Mouse (Mus musculus) heart, adult 8-10 months (tissue): ENCODE measurements around the gene Lamp5. TPM values are rescaled to one million over a fixed set of nuclear protein-coding genes. Genes with fewer than 3 reads are reported as not detected.

ENCODE experiments used
- DNase-seq: peaks from one replicate; pipeline ENCODE4 v3.0.0; 2022; ENCODE audit warnings: low spot score
- total RNA-seq, 4 experiments: library from RNA; stranded (reverse); gene quantifications; 2 replicates each; pipeline ENCODE4 v1.2.4; 2022

Gene Lamp5
- total RNA-seq, result not detected

DNA sequence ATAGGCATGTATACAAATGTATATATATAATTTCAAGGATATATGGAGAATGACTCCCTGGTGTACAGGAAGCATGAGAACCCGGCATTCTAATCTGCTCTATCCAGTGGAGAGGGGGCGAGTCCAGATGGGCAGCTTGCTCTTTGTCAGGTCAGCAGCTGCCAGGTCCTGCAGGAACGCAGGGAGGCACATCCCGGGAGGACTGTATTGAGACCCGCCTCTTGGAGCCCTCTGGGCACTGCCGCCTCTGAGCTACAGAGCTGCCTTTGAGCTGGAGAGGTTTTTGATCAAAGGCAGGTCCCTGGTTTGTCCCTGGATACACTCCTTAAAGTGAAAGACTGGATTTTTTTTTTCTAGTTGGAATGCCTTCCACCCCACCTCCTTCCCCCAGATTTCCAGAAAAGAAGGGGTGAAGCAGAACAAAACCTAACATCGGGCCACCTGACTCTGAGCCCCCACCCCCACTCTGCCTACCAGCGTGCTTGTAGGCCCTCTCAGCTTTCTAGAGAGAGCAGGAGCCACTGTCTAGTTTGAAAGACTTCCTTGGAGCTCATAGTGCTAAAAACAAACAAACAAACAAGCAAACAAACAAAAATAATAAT is at the start of gene Lamp5:
TSS of gene Lamp5 (plus strand) at position 552 of the 602 bp plus-strand sequence.
- DNase-seq, result no peak

DNA sequence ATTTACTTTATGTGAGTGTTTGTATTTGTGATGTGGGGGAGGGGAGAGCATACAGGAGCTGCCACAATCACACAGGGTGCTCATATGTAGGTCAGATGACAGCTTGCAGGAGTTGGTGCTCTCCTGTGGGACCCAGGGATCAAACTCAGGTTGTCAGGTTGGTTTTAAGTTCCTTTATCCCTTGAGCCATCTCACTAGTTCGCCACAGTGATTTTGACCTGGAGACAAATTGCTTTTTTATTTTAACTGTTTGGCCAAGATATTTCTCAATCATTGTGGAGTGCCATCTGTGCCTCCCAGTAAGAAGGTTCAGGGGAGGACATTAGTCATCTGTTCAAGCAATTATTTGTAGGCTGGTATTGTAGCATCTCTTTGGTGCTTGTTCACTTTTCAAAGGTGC is 48.2 kb upstream of the Lamp5 start:
- no peak for DNase-seq

DNA sequence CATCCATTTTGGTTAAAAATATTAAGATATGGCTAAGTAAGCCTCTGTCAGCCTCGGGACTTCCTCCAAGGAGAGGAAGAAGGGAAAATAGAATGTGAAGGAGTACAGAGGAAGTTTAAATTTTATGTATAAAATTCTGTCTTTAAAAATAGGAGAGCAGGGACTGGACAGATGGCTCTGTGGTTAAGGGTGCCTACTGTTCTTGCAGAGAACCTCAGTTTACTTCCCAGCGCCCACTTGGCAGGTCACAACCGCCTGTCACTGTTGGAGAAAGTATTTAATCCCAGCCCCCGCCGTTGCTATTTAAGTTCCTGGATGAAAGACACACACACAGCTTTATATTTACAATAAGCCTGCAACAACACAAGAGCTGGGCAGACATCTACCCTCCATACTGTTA is 45.8 kb upstream of the Lamp5 start:
- DNase-seq, result no peak

DNA sequence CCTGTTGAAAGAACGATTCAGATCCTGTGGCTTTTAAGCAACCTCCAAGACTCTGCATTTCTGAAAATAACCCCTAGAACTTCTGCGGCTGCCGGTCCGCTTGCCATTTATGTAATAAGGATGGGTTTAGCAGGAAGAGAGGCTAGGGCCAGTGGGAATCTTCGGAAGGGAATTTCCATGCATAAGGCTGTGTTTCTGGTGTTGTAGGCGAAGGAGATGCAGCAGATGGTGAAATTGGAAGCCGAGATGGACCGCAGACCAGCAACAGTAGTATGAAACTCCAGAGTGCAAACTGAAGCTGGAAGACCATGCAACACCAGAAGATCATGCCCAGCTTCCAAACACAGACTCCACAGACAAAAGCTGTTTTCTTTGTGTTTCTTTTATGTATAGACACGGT is 39.3 kb upstream of the Lamp5 start:
- no peak for DNase-seq

DNA sequence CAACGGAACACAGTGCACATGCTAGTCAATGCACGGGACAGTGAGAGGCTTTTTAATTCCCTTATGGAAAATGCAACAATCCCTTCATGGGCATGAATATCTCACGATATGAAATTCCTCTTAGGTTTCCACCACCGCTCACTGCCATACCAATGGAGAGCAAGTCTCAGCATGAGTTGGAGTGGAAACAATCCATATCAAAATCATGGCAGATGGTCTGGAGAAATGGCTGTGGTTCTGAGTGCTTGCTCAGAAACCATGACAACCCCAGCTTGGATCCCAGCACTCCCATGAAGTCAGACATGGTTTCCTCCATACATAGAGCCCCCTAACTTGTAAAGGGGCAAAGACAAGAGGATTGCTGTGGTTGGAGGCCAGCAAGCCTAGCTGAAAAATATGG is 3.6 kb upstream of the Lamp5 start:
- no peak for DNase-seq

DNA sequence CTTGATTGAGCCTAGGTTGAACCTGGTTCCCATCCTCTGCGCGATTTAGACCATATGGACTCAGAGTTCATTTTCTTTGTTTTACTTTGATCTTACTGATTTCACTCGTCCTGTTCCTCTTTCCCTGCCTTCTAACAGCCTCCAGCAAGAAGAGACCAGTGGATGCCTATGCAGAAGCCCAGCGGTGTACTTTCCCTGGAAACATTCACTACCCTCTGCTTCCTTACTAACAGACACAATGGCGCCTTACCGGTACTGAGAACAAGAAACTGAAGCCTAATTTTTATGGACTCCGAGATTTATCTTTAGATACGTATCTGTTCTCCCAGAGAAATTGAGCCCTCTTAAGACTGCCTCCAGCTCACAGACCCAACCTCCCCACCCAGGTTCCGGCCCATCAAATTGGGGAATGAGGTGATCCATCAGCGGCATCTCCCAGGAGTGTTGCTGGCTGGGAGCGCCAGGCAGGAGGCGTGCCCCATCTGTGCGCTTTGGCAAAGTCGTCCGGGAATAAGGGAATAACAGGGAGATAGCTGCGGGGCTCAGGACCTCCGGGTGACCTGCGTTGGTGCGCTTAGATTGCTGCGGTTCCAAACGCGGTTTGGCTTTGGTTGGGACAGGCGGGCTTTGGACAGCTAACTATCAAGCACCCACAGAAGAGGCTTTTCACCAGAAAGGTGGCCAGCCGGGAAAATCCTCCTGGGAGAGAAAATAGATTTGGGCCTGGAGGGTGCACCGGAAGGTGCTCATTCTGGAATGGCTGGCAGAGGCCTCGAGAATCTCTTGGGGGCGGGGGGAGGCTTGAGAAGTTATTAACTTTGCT is 1.0 kb upstream of the Lamp5 start:
- DNase-seq, result no peak

DNA sequence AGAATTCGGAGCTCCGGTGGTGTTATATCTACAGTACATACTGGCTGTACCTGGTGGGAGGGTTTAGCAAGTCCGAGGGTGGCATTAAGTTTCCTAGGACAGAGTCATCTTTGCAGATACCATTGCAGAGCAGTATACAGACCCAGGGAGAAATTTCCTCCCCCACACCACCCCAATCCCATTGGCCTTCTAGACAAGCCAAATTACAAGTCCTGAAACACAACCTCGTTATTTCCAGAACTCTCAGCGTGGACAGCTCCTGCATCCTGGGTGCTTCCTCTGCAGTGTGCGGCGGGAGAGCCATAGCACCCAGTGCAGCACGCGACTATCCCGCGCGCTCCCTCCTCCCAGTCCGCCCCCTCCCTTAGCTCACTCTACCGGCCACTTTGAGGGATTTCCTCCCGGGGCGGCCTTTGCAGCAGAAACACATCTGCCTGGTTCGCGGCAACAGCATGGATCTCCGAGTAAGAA is 5.9 kb downstream of the Lamp5 start:
- DNase-seq, result no peak

DNA sequence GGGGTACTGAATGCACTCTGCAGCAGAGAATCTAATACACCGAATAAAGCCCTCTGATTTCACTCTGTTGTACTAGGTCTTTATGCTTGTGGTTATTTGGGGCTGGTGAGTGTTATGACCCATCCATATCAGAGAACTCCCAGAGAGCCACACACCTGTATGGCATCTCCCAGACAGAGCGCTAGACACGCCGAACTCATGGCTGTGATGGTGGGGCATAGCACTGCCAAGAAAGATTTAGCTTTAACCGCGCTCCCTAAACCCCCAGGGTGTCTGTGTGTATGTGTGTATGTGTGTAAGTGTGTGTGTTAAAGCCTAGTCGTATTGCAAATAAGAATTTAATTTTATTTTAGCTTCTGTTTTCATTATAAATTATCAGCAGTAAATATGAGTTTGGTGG is 6.4 kb downstream of the Lamp5 start:
- DNase-seq, result no peak

DNA sequence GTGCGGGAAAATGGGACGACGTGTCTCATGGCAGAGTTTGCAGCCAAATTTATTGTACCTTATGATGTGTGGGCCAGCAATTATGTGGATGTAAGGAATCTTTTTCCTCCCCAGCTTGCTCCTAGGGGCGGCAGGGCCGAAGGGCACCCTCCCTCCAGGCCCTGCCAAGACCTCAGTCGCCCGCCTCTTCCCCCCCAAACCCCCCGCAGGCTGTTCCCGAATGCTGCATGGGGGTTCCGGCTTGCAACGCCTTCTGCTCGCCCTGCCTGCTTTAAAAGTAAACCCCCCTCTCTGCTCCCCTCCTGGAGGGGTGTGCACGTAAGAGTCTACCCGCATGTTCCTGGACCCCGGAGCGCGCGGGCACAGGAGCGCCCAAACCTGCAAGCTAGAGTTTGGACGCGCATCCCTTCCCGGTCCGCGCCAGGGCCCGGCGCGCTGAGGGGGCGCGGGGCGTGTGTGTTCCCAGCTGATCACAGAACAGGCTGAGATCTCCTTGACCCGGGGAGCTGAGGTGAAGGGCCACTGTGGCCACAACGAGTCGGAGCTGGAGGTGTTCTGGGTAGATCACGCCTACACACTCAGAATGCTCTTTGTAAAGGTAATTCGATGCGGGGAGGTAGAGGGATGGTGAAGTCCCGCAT is 7.1 kb downstream of the Lamp5 start:
- DNase-seq, result no peak

DNA sequence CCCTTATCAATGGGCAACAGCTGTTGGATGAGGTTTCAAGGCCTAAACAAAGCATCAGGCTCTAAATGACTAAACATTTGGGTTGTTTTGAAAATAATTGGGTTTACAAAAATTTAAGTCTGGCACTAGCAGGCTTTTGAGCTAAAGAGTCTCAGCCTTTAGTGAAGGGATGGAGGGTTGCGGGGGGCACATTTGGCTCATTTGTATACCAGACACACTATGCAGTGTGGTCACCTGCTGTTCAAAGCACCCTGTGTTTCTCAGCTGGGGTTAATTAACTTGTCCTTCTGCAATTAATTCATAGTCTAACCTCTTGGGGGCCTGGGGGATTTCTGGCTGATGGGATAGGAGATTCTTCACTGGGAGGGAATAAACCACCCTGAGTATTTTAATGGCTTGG is 12.3 kb downstream of the Lamp5 start:
- DNase-seq, result no peak

DNA sequence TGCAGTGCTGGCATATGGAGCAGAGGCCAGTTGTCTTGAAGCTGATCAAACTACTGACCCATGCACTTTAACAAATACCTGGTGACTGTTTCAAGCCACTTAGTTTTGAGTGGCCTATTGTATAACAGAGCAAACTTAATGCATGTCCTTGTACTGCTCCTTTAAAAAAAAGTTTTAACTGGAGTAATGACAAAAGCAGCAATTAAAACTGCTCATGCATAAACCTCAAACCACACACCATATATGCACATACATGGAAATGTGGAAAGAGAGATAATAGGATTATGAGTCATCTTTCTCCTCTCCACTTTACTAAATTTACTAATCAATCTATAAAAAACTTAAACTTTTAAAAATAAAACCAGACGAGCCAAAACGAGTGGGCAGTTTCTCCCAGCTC is 43.9 kb downstream of the Lamp5 start:
- DNase-seq, result no peak

DNA sequence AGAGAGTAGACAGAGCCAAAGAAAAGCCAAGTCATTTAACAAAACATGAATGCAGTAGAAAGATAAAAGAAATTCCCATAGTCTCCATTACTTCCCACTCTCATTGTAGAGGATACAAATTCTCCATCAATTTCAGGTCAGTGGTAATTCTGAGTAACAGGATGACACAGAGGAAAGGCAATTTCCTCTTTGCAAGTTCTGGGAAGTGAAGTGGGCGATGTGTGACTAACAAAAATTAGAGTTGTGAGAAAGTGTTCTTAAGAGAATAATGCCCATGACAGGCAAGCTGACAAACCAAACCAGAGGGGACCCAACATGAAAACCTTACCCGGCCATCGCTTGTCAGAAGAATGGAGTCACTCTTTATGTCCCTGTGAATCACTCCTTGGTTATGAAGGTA is 45.1 kb downstream of the Lamp5 start:
- no peak for DNase-seq

DNA sequence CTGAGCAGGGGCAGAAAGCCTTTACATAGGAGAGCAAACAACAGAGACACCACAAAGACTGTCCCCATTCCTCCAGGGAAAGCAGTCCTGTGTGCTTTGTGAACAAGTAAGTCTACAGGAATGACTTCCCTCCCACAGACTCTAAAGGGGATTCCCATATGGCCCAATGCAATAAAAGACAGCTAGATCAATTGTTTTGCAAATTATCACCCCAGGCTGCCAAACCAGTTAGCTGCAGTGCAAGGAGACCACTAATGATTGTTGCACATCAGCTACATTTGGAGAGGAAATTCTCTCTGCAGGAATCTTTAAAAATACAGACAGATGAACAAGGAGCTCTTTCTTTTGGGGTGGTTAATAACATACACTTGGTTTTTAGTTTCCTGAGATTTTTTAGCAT is 55.6 kb downstream of the Lamp5 start:
- DNase-seq, result no peak

DNA sequence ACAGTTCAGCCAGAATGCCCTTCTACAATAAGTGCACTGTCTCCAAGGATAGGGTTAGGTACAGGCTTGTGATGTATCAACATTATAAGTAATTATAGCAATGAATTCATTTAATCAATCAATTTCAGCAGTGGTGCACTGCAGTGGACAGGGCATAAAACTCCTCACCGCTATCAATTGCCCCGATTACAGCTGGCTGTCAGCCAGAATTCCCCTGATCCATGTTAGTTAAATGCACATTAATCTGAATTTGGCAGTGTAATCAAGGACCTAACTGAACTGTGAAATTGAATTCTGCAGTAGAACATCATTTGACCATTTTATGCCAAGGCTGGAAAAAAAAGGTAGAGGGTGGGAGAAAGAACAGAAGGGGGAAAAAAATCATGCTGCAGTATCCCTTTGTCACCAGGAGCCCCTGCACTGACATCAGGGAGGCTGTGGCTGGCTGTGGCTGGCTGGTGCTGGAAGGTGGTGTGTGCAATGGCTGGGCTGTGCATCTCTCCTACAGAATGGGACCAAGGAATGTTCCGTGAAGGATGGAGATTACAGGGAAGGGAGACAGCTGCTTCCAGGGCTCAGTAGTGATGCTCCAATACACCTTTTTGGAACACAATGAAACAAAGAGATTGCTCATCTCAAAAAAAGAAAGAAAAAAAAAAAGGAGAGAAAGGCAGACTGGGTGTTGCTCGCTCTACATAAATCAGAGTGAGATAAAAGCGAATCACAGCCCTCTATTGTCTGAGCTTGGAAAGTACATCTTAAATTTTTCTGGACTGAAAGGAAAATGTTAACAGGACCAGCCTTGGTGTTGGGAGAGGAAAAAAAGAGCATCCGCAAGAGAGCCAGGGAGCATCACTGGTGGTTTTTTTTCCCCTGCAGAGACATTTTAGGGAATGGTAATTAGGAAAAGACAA is 56.3 kb downstream of the Lamp5 start:
- DNase-seq, result no peak

DNA sequence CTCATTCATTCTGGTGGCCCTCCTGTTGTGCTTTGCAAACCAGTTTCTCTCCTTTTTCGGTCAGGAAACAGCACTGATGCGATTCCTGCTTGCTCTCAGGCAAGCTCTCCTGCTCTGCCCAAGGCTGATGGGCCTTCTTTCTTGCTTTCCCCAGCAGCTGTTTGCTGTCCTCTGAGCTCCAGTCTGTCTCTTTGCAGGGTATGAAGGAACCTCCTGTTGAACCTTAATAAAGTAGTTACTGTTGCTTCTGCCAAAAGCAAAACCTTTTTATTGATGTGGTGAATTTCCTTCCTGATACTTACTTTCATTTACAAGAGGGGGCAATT is 57.0 kb downstream of the Lamp5 start:
- DNase-seq, result no peak

DNA sequence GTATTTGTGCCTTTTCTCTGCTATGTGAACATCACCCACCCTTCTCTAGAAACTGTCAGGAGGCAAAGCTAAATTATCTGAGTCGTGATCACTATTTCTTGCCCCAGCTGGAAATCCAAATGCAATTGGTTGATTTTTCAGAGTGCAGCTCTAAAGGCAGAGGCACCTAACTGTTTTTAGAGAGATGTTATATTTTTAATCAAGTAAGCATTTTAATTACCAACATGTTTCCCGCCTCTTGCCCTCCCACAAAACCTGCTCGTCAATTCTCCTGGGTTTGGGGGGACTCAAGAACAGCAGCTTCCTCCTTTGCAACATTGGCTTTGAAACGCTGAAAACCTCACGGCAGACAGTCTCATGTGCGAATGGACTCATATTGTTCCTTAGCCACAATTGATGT is 61.3 kb downstream of the Lamp5 start:
- DNase-seq, result no peak

DNA sequence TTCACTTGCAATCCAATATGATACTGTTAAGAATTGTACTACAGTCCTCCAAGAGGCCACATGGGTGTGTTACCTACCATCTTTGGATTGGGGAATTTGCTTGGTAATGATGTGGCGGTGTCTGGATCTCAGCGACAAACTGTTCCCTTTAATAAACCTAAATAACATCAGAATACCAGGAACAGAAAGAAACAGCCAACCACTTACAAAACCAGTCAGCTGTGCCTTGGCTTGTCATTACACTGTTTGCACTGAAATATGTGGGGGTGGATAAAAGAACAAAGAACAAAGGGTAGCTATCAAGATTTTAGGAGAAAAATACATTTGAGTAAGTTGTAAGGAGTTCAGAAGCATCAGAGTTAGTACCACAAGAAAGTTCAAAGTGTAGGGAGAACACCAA is 66.0 kb downstream of the Lamp5 start:
- no peak for DNase-seq
